Mouse (Mus musculus): Measurements from ENCODE around the gene Wbp11.
"Not testable (repeated sequence)": the region's sequence is repeated elsewhere in the genome, so short reads cannot be mapped to it uniquely, and the experiment has no call there.

The Wbp11 gene

GRCm38 (mm10) chr6:136803093-136803738, 24.8 kb downstream of the Wbp11 start:
- no peak for DNase-seq (ENCODE audit: low spot score in 2 of 2)

- DNase-seq (ENCODE audit: low spot score in 2 of 2), result no peak
Measured at GRCm38 (mm10) chr6:136801274-136801673, 26.8 kb downstream of the Wbp11 start.

- DNase-seq (ENCODE audit: low spot score in 2 of 2), result no peak
Measured at GRCm38 (mm10) chr6:136800710-136801109, 27.3 kb downstream of the Wbp11 start.

GRCm38 (mm10) chr6:136797874-136798693, 29.9 kb downstream of the Wbp11 start:
- DNase-seq (ENCODE audit: low spot score in 2 of 2), result not testable (repeated sequence)

GRCm38 (mm10) chr6:136795850-136796249, 32.2 kb downstream of the Wbp11 start:
- DNase-seq (ENCODE audit: low spot score in 2 of 2), result no peak

- no peak for DNase-seq (ENCODE audit: low spot score in 2 of 2)
Measured at GRCm38 (mm10) chr6:136795110-136795509, 32.9 kb downstream of the Wbp11 start.

- no peak for DNase-seq (ENCODE audit: low spot score in 2 of 2)
Measured at GRCm38 (mm10) chr6:136793831-136794525, 34.1 kb downstream of the Wbp11 start.

- no peak for DNase-seq (ENCODE audit: low spot score in 2 of 2)
Measured at GRCm38 (mm10) chr6:136792884-136793758, 34.9 kb downstream of the Wbp11 start.

GRCm38 (mm10) chr6:136789391-136789971, 38.6 kb downstream of the Wbp11 start:
- DNase-seq (ENCODE audit: low spot score in 2 of 2), result peak in 1 of 2 experiments; percentile 52

- DNase-seq (ENCODE audit: low spot score in 2 of 2), result no peak
Measured at GRCm38 (mm10) chr6:136782761-136783160, 45.3 kb downstream of the Wbp11 start.

GRCm38 (mm10) chr6:136782146-136782545, 45.9 kb downstream of the Wbp11 start:
- no peak for DNase-seq (ENCODE audit: low spot score in 2 of 2)

- no peak for DNase-seq (ENCODE audit: low spot score in 2 of 2)
Measured at GRCm38 (mm10) chr6:136781377-136781986, 46.6 kb downstream of the Wbp11 start, which contains the start of gene Gucy2c. Gene Gucy2c, minus strand, starts transcription at chr6:136781765.

- DNase-seq (ENCODE audit: low spot score in 2 of 2), result no peak
Measured at GRCm38 (mm10) chr6:136776392-136776791, 51.6 kb downstream of the Wbp11 start.

GRCm38 (mm10) chr6:136769859-136770258, 58.2 kb downstream of the Wbp11 start:
- no peak for DNase-seq (ENCODE audit: low spot score in 2 of 2)

GRCm38 (mm10) chr6:136769143-136769542, 58.9 kb downstream of the Wbp11 start:
- no peak for DNase-seq (ENCODE audit: low spot score in 2 of 2)

- no peak for DNase-seq (ENCODE audit: low spot score in 2 of 2)
Measured at GRCm38 (mm10) chr6:136763912-136764311, 64.1 kb downstream of the Wbp11 start.

All from urinary bladder, adult 18-20 months (tissue).